Mouse (Mus musculus) cerebellum, adult 2 months (tissue): ENCODE data around the gene Dcaf8.

Experiments used
- CTCF ChIP-seq: fragments of 200-500 bp; IDR thresholded peaks from 2 replicates; pipeline ENCODE4 v1.5.1; 2011; ENCODE audit warnings: low read depth, mild to moderate bottlenecking, control low read depth, low read length, moderate library complexity, borderline replicate concordance; ENCODE audit not compliant: insufficient read depth
- POLR2A ChIP-seq: fragments of 200-500 bp; IDR thresholded peaks from 2 replicates; pipeline ENCODE4 v1.6.1; 2011; ENCODE audit warnings: low read length, control low read depth, borderline replicate concordance; ENCODE audit not compliant: insufficient read depth

DNA sequence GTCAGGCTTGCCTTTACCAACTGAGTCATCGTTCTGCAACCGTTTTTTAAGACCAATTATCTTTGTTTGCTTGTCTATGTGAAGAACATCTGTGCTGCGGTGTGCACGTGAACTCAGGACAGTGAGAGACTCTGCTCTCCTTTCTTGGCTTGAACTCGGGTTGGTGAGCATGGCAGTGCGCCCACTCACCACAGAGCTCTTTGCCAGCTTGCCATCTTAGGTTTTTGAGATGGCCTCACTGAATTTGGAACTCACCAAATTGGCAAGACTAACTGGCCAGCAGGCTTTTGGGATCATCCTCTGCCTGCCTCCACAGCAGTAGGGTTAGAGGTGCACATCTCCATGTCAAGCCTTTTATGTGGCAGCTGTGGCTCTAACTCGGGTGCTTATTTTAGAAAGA, 29.9 kb downstream of the Dcaf8 start:
- TF ChIP-seq CTCF (no peak), POLR2A (no peak)
